Mouse (Mus musculus): Measurements from ENCODE around the gene Zfp248.
A peak's percentile ranks its signal among the peaks of the same experiment; 100 is the strongest.

Zfp248 gene

GRCm38 (mm10) chr6:118455042-118455631 lies at the start of gene Zfp248:
Zfp248 (minus strand) TSS chr6:118455528.
- DNase-seq (ENCODE audit: low spot score) = peak; percentile 73

- no peak for DNase-seq (ENCODE audit: low spot score)
Measured at GRCm38 (mm10) chr6:118499010-118499409, 43.7 kb upstream of the Zfp248 start.

GRCm38 (mm10) chr6:118482125-118482524 lies 26.8 kb upstream of the Zfp248 start:
- no peak for DNase-seq (ENCODE audit: low spot score)

GRCm38 (mm10) chr6:118478957-118479708 lies 23.8 kb upstream of the Zfp248 start, which contains the start of gene Zfp9:
Zfp9 (minus strand) TSS chr6:118479320.
- DNase-seq (ENCODE audit: low spot score) = peak; percentile 67

GRCm38 (mm10) chr6:118477875-118478785 lies 22.8 kb upstream of the Zfp248 start:
- DNase-seq (ENCODE audit: low spot score) = no peak

- no peak for DNase-seq (ENCODE audit: low spot score)
Measured at GRCm38 (mm10) chr6:118462069-118462705, 6.9 kb upstream of the Zfp248 start.

- DNase-seq (ENCODE audit: low spot score) = no peak
Measured at GRCm38 (mm10) chr6:118457726-118458125, 2.4 kb upstream of the Zfp248 start.

GRCm38 (mm10) chr6:118454452-118454851 lies 876 bp downstream of the Zfp248 start:
- no peak for DNase-seq (ENCODE audit: low spot score)

- DNase-seq (ENCODE audit: low spot score) = no peak
Measured at GRCm38 (mm10) chr6:118431502-118431901, 23.8 kb downstream of the Zfp248 start.

GRCm38 (mm10) chr6:118426666-118427065 lies 28.7 kb downstream of the Zfp248 start:
- no peak for DNase-seq (ENCODE audit: low spot score)

GRCm38 (mm10) chr6:118419050-118419920 lies 36.0 kb downstream of the Zfp248 start, which contains the start of gene Bms1:
Bms1 (minus strand) TSS chr6:118419474.
- DNase-seq (ENCODE audit: low spot score) = peak; percentile 88

- no peak for DNase-seq (ENCODE audit: low spot score)
Measured at GRCm38 (mm10) chr6:118410428-118410827, 44.9 kb downstream of the Zfp248 start.

GRCm38 (mm10) chr6:118408510-118408909 lies 46.8 kb downstream of the Zfp248 start:
- DNase-seq (ENCODE audit: low spot score) = no peak

- no peak for DNase-seq (ENCODE audit: low spot score)
Measured at GRCm38 (mm10) chr6:118406421-118406820, 48.9 kb downstream of the Zfp248 start.

- no peak for DNase-seq (ENCODE audit: low spot score)
Measured at GRCm38 (mm10) chr6:118390746-118391145, 64.6 kb downstream of the Zfp248 start.

GRCm38 (mm10) chr6:118385962-118386361 lies 69.4 kb downstream of the Zfp248 start:
- no peak for DNase-seq (ENCODE audit: low spot score)

GRCm38 (mm10) chr6:118381234-118381633 lies 74.1 kb downstream of the Zfp248 start:
- DNase-seq (ENCODE audit: low spot score) = no peak

GRCm38 (mm10) chr6:118380630-118381029 lies 74.7 kb downstream of the Zfp248 start:
- no peak for DNase-seq (ENCODE audit: low spot score)

GRCm38 (mm10) chr6:118379451-118380167 lies 75.7 kb downstream of the Zfp248 start:
- peak; percentile 37 for DNase-seq (ENCODE audit: low spot score)

GRCm38 (mm10) chr6:118377611-118378010 lies 77.7 kb downstream of the Zfp248 start:
- no peak for DNase-seq (ENCODE audit: low spot score)

Measured in layer of hippocampus, adult 9-10 months (tissue).